Comparison of ENCODE assay signal across 8 mouse cellular contexts in the genomic region with DNA sequence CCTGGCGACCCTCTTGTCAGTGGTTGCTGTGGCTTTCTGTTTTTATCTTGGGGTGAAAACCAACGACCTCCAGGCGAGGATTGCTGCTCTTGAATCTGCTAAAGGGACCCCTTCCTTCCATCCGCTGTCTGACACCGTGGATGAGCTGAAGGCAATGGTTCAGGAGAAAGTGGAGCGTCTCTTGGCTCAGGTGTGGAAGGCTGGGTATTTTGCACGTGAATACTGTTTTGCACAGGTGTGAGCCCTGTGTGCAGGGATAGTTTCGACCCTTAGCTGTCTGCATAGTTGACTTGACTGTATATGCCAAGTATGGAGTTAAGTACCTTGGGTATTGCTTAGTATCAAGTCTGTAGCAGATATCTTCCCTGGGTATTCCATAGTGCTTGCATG. TPM values are rescaled to one million over a fixed set of nuclear protein-coding genes. Genes with fewer than 3 reads are reported as not detected.
A peak's percentile ranks its signal among the peaks of the same experiment; 100 is the strongest.
DNase-seq lines count a peak whose midpoint lies in the region; ATAC-seq and TF ChIP-seq lines count a peak whose summit lies in the region.

No protein-coding gene starts in this region.

- DNase-seq in heart, embryonic 10.5 days (ENCODE audit: low spot score), result no peak
- no peak for DNase-seq in heart, adult 9 months (ENCODE audit: low spot score in 2 of 2)
- DNase-seq in ES-E14 (ENCODE audit: low read depth, low spot score), result no peak
- no peak for DNase-seq in hindbrain, embryonic 10.5 days (ENCODE audit: low spot score)
- no peak for DNase-seq in liver, postnatal 0 days
- no peak for DNase-seq in urinary bladder, postnatal 14 days (ENCODE audit: low spot score)
- no peak for DNase-seq in spleen, adult 18-20 months

- H3K36me3 ChIP-seq in heart, embryonic 10.5 days, result no peaks in the 10 kb centered on the region
- H3K36me3 ChIP-seq in ES-E14 (ENCODE audit: control insufficient read depth, insufficient read depth, low read length, poor library complexity, severe bottlenecking), result no peaks in the 10 kb centered on the region
- H3K36me3 ChIP-seq in hindbrain, embryonic 10.5 days, result no peaks in the 10 kb centered on the region
- H3K36me3 ChIP-seq in liver, postnatal 0 days (replicated peaks; ENCODE audit: insufficient read depth, low read length), result no peaks in the 10 kb centered on the region

- 17% methylated on average over 8 of the region's 8 CpGs for WGBS in heart, embryonic 10.5 days
- WGBS in hindbrain, embryonic 10.5 days, result 25% methylated on average over 8 of the region's 8 CpGs
- WGBS in liver, postnatal 0 days (ENCODE audit: insufficient replicate concordance), result 17% methylated on average over 8 of the region's 8 CpGs

- TF ChIP-seq EP300 in liver, postnatal 0 days (IDR thresholded peaks at IDR 0.05; ENCODE audit: low read depth), result no peak

- in situ Hi-C loops in ES-E14 (cut with MboI; ENCODE audit: low sequenced_read_pairs in 2 of 2, unreplicated experiment in 2 of 2), result no loop called here

- H3K27ac ChIP-seq in heart, embryonic 10.5 days, result no peak overlapping the region
- H3K27ac ChIP-seq in ES-E14 (ENCODE audit: insufficient read depth, low read depth, low read length, poor library complexity, severe bottlenecking), result no peak overlapping the region
- no peak overlapping the region for H3K27ac ChIP-seq in hindbrain, embryonic 10.5 days
- no peak overlapping the region for H3K27ac ChIP-seq in liver, postnatal 0 days (ENCODE audit: low read depth)

- H3K4me2 ChIP-seq in liver, postnatal 0 days (ENCODE audit: low read depth, low read length), result peak overlapping the region; percentile 76

- no peaks in the 10 kb centered on the region for H3K9me3 ChIP-seq in heart, embryonic 10.5 days
- no peaks in the 10 kb centered on the region for H3K9me3 ChIP-seq in ES-E14 (ENCODE audit: control insufficient read depth, insufficient read depth, low read depth, low read length)
- no peaks in the 10 kb centered on the region for H3K9me3 ChIP-seq in hindbrain, embryonic 10.5 days
- H3K9me3 ChIP-seq in liver, postnatal 0 days (ENCODE audit: low read length), result no peaks in the 10 kb centered on the region

- no peaks in the 10 kb centered on the region for H3K27me3 ChIP-seq in heart, embryonic 10.5 days (ENCODE audit: insufficient read depth, poor library complexity, severe bottlenecking)
- H3K27me3 ChIP-seq in hindbrain, embryonic 10.5 days (ENCODE audit: insufficient read depth, poor library complexity, severe bottlenecking), result peaks cover 27% of the 10 kb centered on the region
- H3K27me3 ChIP-seq in liver, postnatal 0 days (ENCODE audit: insufficient read depth, low read length), result peaks cover 22% of the 10 kb centered on the region

- TF ChIP-seq CTCF in liver, postnatal 0 days (IDR thresholded peaks at IDR 0.05; ENCODE audit: low read depth), result no peak

- no peak overlapping the region; the same call in 1 of the 2 replicates for H3K9ac ChIP-seq in ES-E14 (ENCODE audit: insufficient read depth, low read depth, low read length, poor library complexity, severe bottlenecking)
- H3K9ac ChIP-seq in liver, postnatal 0 days (replicated peaks), result 0 out of 2 replicates have a peak overlapping the region, but pooled peaks have one; percentile 42

- H3K4me3 ChIP-seq in heart, embryonic 10.5 days, result peak overlapping the region; percentile 76
- peak overlapping the region; percentile 38 to 67 for H3K4me3 ChIP-seq in ES-E14 (ENCODE audit: insufficient read depth in 1 of 2, low read depth in 1 of 2, low read length in 2 of 2, poor library complexity in 1 of 2, severe bottlenecking in 1 of 2)
- H3K4me3 ChIP-seq in hindbrain, embryonic 10.5 days, result peak overlapping the region; percentile 70
- peak overlapping the region; percentile 57 for H3K4me3 ChIP-seq in liver, postnatal 0 days (ENCODE audit: low read depth, low read length)

- H3K4me1 ChIP-seq in heart, embryonic 10.5 days, result peaks cover 4% of the 10 kb centered on the region; the same call in 1 of the 2 replicates
- no peaks in the 10 kb centered on the region for H3K4me1 ChIP-seq in ES-E14 (ENCODE audit: control insufficient read depth in 2 of 2, insufficient read depth in 2 of 2, low read length in 2 of 2, poor library complexity in 1 of 2)
- peaks cover 27% of the 10 kb centered on the region for H3K4me1 ChIP-seq in hindbrain, embryonic 10.5 days (replicated peaks)
- peaks cover 9% of the 10 kb centered on the region; the same call in 1 of the 2 replicates for H3K4me1 ChIP-seq in liver, postnatal 0 days (ENCODE audit: insufficient read depth)

- ATAC-seq in liver, postnatal 0 days, result no peak
- no peak for ATAC-seq in frontal cortex, adult (ENCODE audit: low TSS enrichment)

TF ChIP-seq in ES-E14, 5 proteins besides CTCF, POLR2A, EP300 and RAD21:
- no peak for TF ChIP-seq MAFK (IDR thresholded peaks at IDR 0.05; ENCODE audit: insufficient read depth, low read depth, low read length)
TF ChIP-seq in ES-E14: peak in this region for 0.

RNA-seq across cellular contexts. Expression of gene Col25a1, which starts 50.3 kb away (rescaled TPM):
- 1.4 and 3.9 TPM in 2 replicates for polyA plus RNA-seq in heart, embryonic 10.5 days (2016; fragmentation: Nextera tagmentation; extraction: Ambion mirVana)
- 0.45 and 0.48 TPM in 2 replicates for total RNA-seq in ES-E14 (2012; rRNA removed)
- 3.6 and 5.2 TPM in 2 replicates for polyA plus RNA-seq in hindbrain, embryonic 10.5 days (2016; fragmentation: Nextera tagmentation; extraction: Ambion mirVana)
- polyA plus RNA-seq in liver, postnatal 0 days (2015; fragmentation: Nextera tagmentation; extraction: Ambion mirVana), result 0.64 and 0.68 TPM in 2 replicates
